Mouse (Mus musculus): Measurements from ENCODE around the gene Blm. TPM values are rescaled to one million over a fixed set of nuclear protein-coding genes. Genes with fewer than 3 reads are reported as not detected.
"Not testable (repeated sequence)": the region's sequence is repeated elsewhere in the genome, so short reads cannot be mapped to it uniquely, and the experiment has no call there.

The Blm gene
- polyA plus RNA-seq, 1 experiment from 2014 or later = 29.7 TPM

- Histone ChIP-seq H3K4me3 (replicated peaks) (peak overlapping the region; percentile 2; the same call in 1 of the 2 replicates), H3K4me2 (peak overlapping the region; percentile 82), H3K9ac (no peak overlapping the region), H3K36me3 (peaks cover 16% of the 10 kb centered on the region), H3K27me3 (no peaks in the 10 kb centered on the region), H3K4me1 (replicated peaks) (peaks cover 68% of the 10 kb centered on the region), H3K9me3 (replicated peaks) (no peaks in the 10 kb centered on the region), H3K27ac (0 out of 2 replicates have a peak overlapping the region, but pooled peaks have one; percentile 3)
- 38% methylated on average over 6 of the region's 6 CpGs for WGBS (ENCODE audit: insufficient replicate concordance)
- ATAC-seq (ENCODE audit: low read depth) (no peak), DNase-seq (no peak)
Observed at GRCm38 (mm10) chr7:80531087-80531486, 3.8 kb downstream of the Blm start.

DNA sequence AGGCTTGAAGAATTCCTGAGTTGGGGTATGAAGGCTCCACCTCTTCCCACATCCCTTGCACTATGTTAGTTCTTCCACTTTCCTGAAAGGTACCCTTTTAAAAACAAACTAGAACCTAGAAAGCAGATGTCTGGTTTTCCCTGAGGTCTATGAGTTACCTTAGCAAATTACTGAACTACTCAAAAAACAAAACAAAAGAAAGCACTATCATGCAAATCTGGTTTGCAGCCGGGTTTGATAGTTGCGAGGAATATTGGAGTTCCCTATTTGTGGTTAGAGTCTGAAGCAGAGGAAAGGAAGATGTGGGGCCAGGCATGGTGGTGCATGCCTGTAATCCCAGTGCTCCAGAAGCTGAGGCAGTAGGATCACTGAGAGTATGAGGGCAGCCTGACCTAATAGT is 4.3 kb downstream of the Blm start:
- H3K4me1 ChIP-seq (replicated peaks) = peaks cover 68% of the 10 kb centered on the region
- H3K27me3 ChIP-seq = no peaks in the 10 kb centered on the region
- H3K9me3 ChIP-seq (replicated peaks) = no peaks in the 10 kb centered on the region
- DNase-seq (no peak), ATAC-seq (ENCODE audit: low read depth) (no peak)
- H3K4me3 ChIP-seq (replicated peaks) = peak overlapping the region; percentile 2; the same call in 1 of the 2 replicates
- peaks cover 16% of the 10 kb centered on the region for H3K36me3 ChIP-seq
- H3K27ac ChIP-seq = 0 out of 2 replicates have a peak overlapping the region, but pooled peaks have one; percentile 3
- 36% methylated on average over 2 of the region's 2 CpGs for whole genome bisulfite sequencing (ENCODE audit: insufficient replicate concordance)
- H3K9ac ChIP-seq = no peak overlapping the region
- H3K4me2 ChIP-seq = peak overlapping the region; percentile 82

DNA sequence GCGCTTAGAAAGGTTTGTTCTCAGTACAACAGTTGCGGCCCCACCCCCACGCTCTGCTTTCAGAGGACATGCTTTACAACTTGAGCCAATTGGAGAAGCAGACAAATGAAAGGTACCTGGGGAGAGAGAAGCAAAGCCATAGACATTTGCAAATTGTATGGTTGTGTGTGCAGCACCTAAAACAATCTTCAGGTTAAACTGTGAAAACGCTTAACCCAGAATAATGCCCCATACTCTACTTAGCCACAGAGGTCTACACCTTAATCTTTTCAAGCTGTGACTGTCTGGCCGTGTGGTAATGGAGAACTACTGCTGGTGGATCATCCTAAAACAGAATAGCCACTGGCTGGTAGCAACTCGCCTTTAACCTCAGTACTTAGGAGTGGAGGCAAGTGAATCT is 8.2 kb downstream of the Blm start:
- H3K9ac ChIP-seq = no peak overlapping the region
- no peak for ATAC-seq (ENCODE audit: low read depth)
- peaks cover 26% of the 10 kb centered on the region for H3K36me3 ChIP-seq
- no peak for DNase-seq
- H3K27ac ChIP-seq = peak overlapping the region; percentile 18; the same call in 1 of the 2 replicates
- no peaks in the 10 kb centered on the region for H3K27me3 ChIP-seq
- H3K9me3 ChIP-seq (replicated peaks) = no peaks in the 10 kb centered on the region
- WGBS (ENCODE audit: insufficient replicate concordance) = 61% methylated on average over 6 of the region's 6 CpGs
- H3K4me1 ChIP-seq (replicated peaks) = peaks cover 65% of the 10 kb centered on the region
- no peak overlapping the region for H3K4me3 ChIP-seq (replicated peaks)
- H3K4me2 ChIP-seq = no peak overlapping the region

GRCm38 (mm10) chr7:80512408-80513085 is 22.4 kb downstream of the Blm start:
- H3K36me3 ChIP-seq = peaks cover 75% of the 10 kb centered on the region
- DNase-seq = no peak

DNA sequence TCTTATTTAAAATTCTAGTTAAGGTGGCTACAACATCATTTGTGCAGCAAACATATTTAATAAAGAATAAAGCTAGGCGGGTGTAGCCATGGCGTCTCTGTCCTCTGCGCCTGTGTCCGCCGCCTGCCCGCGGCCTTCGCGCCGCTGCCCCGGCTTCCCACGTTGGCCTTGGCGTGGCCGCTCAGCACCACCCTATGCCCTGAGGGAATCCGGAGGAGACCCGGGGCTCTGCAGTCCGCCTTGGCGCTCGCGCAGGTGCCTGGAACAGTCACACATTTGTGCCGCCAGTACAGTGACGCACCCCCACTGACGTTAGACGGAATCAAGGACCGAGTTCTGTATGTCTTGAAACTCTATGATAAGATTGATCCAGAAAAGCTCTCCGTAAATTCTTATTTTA is 27.2 kb downstream of the Blm start:
- not testable (repeated sequence) for H3K27me3 ChIP-seq; H3K4me1 ChIP-seq (replicated peaks); H3K9me3 ChIP-seq (replicated peaks); H3K4me3 ChIP-seq (replicated peaks); H3K4me2 ChIP-seq; H3K9ac ChIP-seq; DNase-seq; H3K27ac ChIP-seq; ATAC-seq (ENCODE audit: low read depth)
- peaks cover 96% of the 10 kb centered on the region for H3K36me3 ChIP-seq
- 96% methylated on average over 26 of the region's 26 CpGs for WGBS (ENCODE audit: insufficient replicate concordance)

More at GRCm38 (mm10) chr7:80512408-80513085, 22.4 kb downstream of the Blm start:
- H3K27me3 ChIP-seq = no peaks in the 10 kb centered on the region
- WGBS (ENCODE audit: insufficient replicate concordance) = 90% methylated on average over 16 of the region's 16 CpGs
- no peaks in the 10 kb centered on the region for H3K4me1 ChIP-seq (replicated peaks)
- H3K9ac ChIP-seq = no peak overlapping the region
- no peak overlapping the region for H3K4me3 ChIP-seq (replicated peaks)
- no peak overlapping the region for H3K27ac ChIP-seq
- ATAC-seq (ENCODE audit: low read depth) = no peak
- no peak overlapping the region for H3K4me2 ChIP-seq
- no peaks in the 10 kb centered on the region for H3K9me3 ChIP-seq (replicated peaks)

DNA sequence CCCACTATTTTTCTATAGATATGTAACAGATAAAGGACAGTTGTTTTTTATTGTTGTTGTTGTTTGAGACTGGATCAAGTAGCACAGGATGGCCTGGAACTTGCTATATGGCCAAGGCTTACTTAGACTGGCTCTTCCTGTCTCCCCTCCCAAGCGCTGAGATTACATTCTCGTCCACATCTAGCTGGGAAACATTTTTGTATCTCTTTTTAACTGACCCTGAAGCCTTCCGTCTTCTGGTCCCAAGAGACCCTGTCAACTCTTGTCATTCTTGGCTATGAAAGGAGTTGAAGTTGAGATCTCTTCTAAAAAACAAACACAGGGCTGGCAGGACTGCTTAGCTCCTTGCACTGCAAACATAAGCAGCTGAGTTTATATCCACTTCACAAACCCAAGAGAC is 28.9 kb downstream of the Blm start:
- no peak overlapping the region for H3K9ac ChIP-seq

GRCm38 (mm10) chr7:80504920-80505319 is 30.0 kb downstream of the Blm start:
- Histone ChIP-seq H3K9ac (no peak overlapping the region), H3K27ac (no peak overlapping the region), H3K4me3 (replicated peaks) (no peak overlapping the region), H3K27me3 (no peaks in the 10 kb centered on the region), H3K9me3 (replicated peaks) (no peaks in the 10 kb centered on the region), H3K4me1 (replicated peaks) (peaks cover 16% of the 10 kb centered on the region), H3K36me3 (peaks cover 94% of the 10 kb centered on the region), H3K4me2 (no peak overlapping the region)
- 89% methylated on average over 3 of the region's 3 CpGs for WGBS (ENCODE audit: insufficient replicate concordance)
- ATAC-seq (ENCODE audit: low read depth) (no peak), DNase-seq (no peak)

More for the DNA sequence above, 28.9 kb downstream of the Blm start:
- Histone ChIP-seq H3K9me3 (replicated peaks) (no peaks in the 10 kb centered on the region), H3K27me3 (no peaks in the 10 kb centered on the region), H3K4me3 (replicated peaks) (no peak overlapping the region), H3K27ac (no peak overlapping the region), H3K36me3 (peaks cover 95% of the 10 kb centered on the region), H3K4me1 (replicated peaks) (peaks cover 5% of the 10 kb centered on the region), H3K4me2 (no peak overlapping the region)
- no peak for ATAC-seq (ENCODE audit: low read depth)
- 84% methylated on average over 3 of the region's 3 CpGs for WGBS (ENCODE audit: insufficient replicate concordance)
- no peak for DNase-seq

GRCm38 (mm10) chr7:80501006-80501405 is 33.9 kb downstream of the Blm start:
- H3K4me1 ChIP-seq (replicated peaks) = peaks cover 27% of the 10 kb centered on the region
- no peak overlapping the region for H3K4me3 ChIP-seq (replicated peaks)
- H3K27ac ChIP-seq = 0 out of 2 replicates have a peak overlapping the region, but pooled peaks have one; percentile 9
- 63% methylated on average over 7 of the region's 7 CpGs for WGBS (ENCODE audit: insufficient replicate concordance)
- no peaks in the 10 kb centered on the region for H3K9me3 ChIP-seq (replicated peaks)
- H3K4me2 ChIP-seq = no peak overlapping the region
- H3K9ac ChIP-seq = no peak overlapping the region
- ATAC-seq (ENCODE audit: low read depth) (no peak), DNase-seq (no peak)
- H3K27me3 ChIP-seq = no peaks in the 10 kb centered on the region
- peaks cover 86% of the 10 kb centered on the region for H3K36me3 ChIP-seq

GRCm38 (mm10) chr7:80500099-80500498 is 34.8 kb downstream of the Blm start:
- ATAC-seq (ENCODE audit: low read depth) (no peak), DNase-seq (no peak)
- Histone ChIP-seq H3K4me1 (replicated peaks) (peaks cover 27% of the 10 kb centered on the region), H3K4me3 (replicated peaks) (no peak overlapping the region), H3K27ac (peak overlapping the region; percentile 56), H3K9ac (no peak overlapping the region), H3K27me3 (no peaks in the 10 kb centered on the region), H3K36me3 (peaks cover 84% of the 10 kb centered on the region), H3K4me2 (no peak overlapping the region), H3K9me3 (replicated peaks) (no peaks in the 10 kb centered on the region)

DNA sequence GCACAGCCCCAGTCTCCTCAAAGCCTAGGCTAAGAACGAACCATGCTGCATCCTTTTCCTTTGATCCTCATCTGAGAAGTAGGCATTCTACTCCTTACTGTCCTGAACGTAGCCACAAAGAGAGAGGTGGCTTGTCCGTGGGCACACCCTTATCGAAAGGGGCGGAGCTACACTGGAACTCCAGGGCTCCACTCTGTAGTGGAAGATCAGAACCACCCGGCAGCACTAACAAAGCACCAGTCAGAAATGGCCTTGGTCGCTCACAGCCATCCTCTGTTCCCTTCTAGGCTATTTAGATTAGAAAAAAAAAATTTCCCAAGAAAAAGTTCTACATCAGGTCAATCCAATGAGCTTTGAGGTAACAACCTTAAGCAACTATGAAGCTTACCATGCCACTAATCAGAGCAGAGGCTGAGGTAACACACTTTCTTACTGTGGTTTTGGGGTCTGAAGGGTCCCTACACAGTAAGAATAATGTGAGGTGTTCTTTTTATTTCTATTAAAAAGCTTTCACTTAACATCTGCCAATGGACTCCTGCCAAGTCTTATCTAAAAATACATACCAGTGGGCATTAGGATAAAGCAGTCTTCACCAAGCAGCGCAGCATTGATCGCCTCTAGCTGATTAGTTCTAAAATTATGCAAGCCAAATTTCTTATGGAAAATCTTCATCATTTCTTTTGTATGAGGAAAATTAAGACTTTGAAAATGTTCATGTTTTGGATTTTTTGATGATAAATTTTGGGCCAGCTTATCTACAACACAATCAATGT is 35.5 kb downstream of the Blm start:
- H3K27me3 ChIP-seq = no peaks in the 10 kb centered on the region
- H3K4me3 ChIP-seq (replicated peaks) = no peak overlapping the region
- no peaks in the 10 kb centered on the region for H3K9me3 ChIP-seq (replicated peaks)
- H3K36me3 ChIP-seq = peaks cover 84% of the 10 kb centered on the region
- WGBS (ENCODE audit: insufficient replicate concordance) = 66% methylated on average over 9 of the region's 9 CpGs
- H3K27ac ChIP-seq = peak overlapping the region; percentile 56; the same call in 1 of the 2 replicates
- H3K4me2 ChIP-seq = no peak overlapping the region
- DNase-seq (no peak), ATAC-seq (ENCODE audit: low read depth) (peak; percentile 78)
- H3K4me1 ChIP-seq (replicated peaks) = peaks cover 27% of the 10 kb centered on the region
- H3K9ac ChIP-seq = no peak overlapping the region

DNA sequence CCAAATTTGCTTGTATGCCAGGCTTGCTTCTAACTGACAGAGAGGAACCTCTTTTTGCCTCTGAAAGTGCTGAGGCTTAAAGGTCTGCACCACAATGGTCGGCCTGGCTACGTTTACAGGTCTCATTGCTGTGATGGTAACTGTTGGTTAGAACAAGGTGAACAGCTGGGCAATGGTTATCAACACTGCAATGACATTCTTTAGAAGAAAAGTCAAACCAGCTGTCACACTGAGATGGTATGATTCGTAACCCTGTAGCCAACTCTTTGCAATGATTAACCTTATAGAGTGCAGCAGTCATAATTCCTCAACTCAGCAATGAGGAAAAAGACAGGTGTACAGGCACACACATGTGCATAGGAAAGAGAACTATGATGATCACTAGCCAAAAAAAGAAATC is 38.3 kb downstream of the Blm start:
- Histone ChIP-seq H3K9me3 (replicated peaks) (no peaks in the 10 kb centered on the region), H3K4me1 (replicated peaks) (peaks cover 37% of the 10 kb centered on the region), H3K4me3 (replicated peaks) (no peak overlapping the region), H3K9ac (no peak overlapping the region), H3K27me3 (no peaks in the 10 kb centered on the region), H3K4me2 (no peak overlapping the region), H3K27ac (no peak overlapping the region), H3K36me3 (peaks cover 79% of the 10 kb centered on the region)
- no peak for DNase-seq
- no peak for ATAC-seq (ENCODE audit: low read depth)
- 75% methylated on average over 3 of the region's 3 CpGs for WGBS (ENCODE audit: insufficient replicate concordance)

Data from liver, embryonic 13.5 days (tissue).